Mouse (Mus musculus): ENCODE results near the gene Adam22. TPM values are rescaled to one million over a fixed set of nuclear protein-coding genes. Genes with fewer than 3 reads are reported as not detected.
"Not testable (repeated sequence)": the region's sequence is repeated elsewhere in the genome, so short reads cannot be mapped to it uniquely, and the experiment has no call there.

Gene Adam22
- polyA plus RNA-seq, 1 experiment from 2014 or later, result 7.7 TPM

GRCm38 (mm10) chr5:8223597-8224320 lies 144.2 kb downstream of the Adam22 start:
- Histone ChIP-seq H3K4me2 (ENCODE audit: low read length) (no peak overlapping the region), H3K27me3 (ENCODE audit: insufficient read depth, low read length) (no peaks in the 10 kb centered on the region), H3K27ac (no peak overlapping the region), H3K9me3 (replicated peaks; ENCODE audit: low read length) (no peaks in the 10 kb centered on the region), H3K36me3 (ENCODE audit: insufficient read depth, low read length) (no peaks in the 10 kb centered on the region), H3K9ac (ENCODE audit: low read depth, low read length) (no peak overlapping the region), H3K4me3 (replicated peaks; ENCODE audit: low read depth, low read length) (no peak overlapping the region), H3K4me1 (replicated peaks; ENCODE audit: insufficient read depth, low read length) (no peaks in the 10 kb centered on the region)
- TF ChIP-seq CTCF (IDR thresholded peaks at IDR 0.05; ENCODE audit: low read depth), result no peak
- no peak for ATAC-seq (replicated peaks; ENCODE audit: low FRiP score, low read depth)
- DNase-seq (ENCODE audit: low spot score), result no peak
- 73% methylated on average over 8 of the region's 8 CpGs for WGBS

GRCm38 (mm10) chr5:8221630-8222029 lies 146.3 kb downstream of the Adam22 start:
- Histone ChIP-seq H3K9ac (ENCODE audit: low read depth, low read length) (no peak overlapping the region), H3K4me3 (replicated peaks; ENCODE audit: low read depth, low read length) (no peak overlapping the region), H3K4me2 (ENCODE audit: low read length) (no peak overlapping the region), H3K27ac (no peak overlapping the region), H3K36me3 (ENCODE audit: insufficient read depth, low read length) (no peaks in the 10 kb centered on the region), H3K9me3 (replicated peaks; ENCODE audit: low read length) (no peaks in the 10 kb centered on the region), H3K4me1 (replicated peaks; ENCODE audit: insufficient read depth, low read length) (no peaks in the 10 kb centered on the region), H3K27me3 (ENCODE audit: insufficient read depth, low read length) (no peaks in the 10 kb centered on the region)
- ATAC-seq (replicated peaks; ENCODE audit: low FRiP score, low read depth), result no peak
- TF ChIP-seq CTCF (IDR thresholded peaks at IDR 0.05; ENCODE audit: low read depth), result no peak
- 80% methylated on average over 5 of the region's 5 CpGs for WGBS
- no peak for DNase-seq (ENCODE audit: low spot score)

- 68% methylated on average over 1 of the region's 1 CpGs for WGBS
- no peaks in the 10 kb centered on the region for H3K9me3 ChIP-seq (replicated peaks; ENCODE audit: low read length)
- H3K4me1 ChIP-seq (replicated peaks; ENCODE audit: insufficient read depth, low read length), result no peaks in the 10 kb centered on the region
- H3K27me3 ChIP-seq (ENCODE audit: insufficient read depth, low read length), result no peaks in the 10 kb centered on the region
- no peak overlapping the region for H3K4me3 ChIP-seq (replicated peaks; ENCODE audit: low read depth, low read length)
- no peaks in the 10 kb centered on the region for H3K36me3 ChIP-seq (ENCODE audit: insufficient read depth, low read length)
- no peak overlapping the region for H3K27ac ChIP-seq
- ATAC-seq (replicated peaks; ENCODE audit: low FRiP score, low read depth), result no peak
- H3K4me2 ChIP-seq (ENCODE audit: low read length), result no peak overlapping the region
- TF ChIP-seq CTCF (IDR thresholded peaks at IDR 0.05; ENCODE audit: low read depth), result no peak
- no peak overlapping the region for H3K9ac ChIP-seq (ENCODE audit: low read depth, low read length)
- no peak for DNase-seq (ENCODE audit: low spot score)
These were observed 152.1 kb downstream of the Adam22 start for GRCm38 (mm10) chr5:8215841-8216240.

GRCm38 (mm10) chr5:8184992-8185391 lies 183.0 kb downstream of the Adam22 start:
- H3K4me1 ChIP-seq (replicated peaks; ENCODE audit: insufficient read depth, low read length); H3K9me3 ChIP-seq (replicated peaks; ENCODE audit: low read length); H3K4me2 ChIP-seq (ENCODE audit: low read length); ATAC-seq (replicated peaks; ENCODE audit: low FRiP score, low read depth); H3K27ac ChIP-seq; DNase-seq (ENCODE audit: low spot score); H3K4me3 ChIP-seq (replicated peaks; ENCODE audit: low read depth, low read length); H3K36me3 ChIP-seq (ENCODE audit: insufficient read depth, low read length); H3K9ac ChIP-seq (ENCODE audit: low read depth, low read length); H3K27me3 ChIP-seq (ENCODE audit: insufficient read depth, low read length): not testable (repeated sequence)
- WGBS, result 65% methylated on average over 1 of the region's 1 CpGs

GRCm38 (mm10) chr5:8180646-8181045 lies 187.3 kb downstream of the Adam22 start:
- Histone ChIP-seq H3K4me1 (replicated peaks; ENCODE audit: insufficient read depth, low read length) (no peaks in the 10 kb centered on the region), H3K9ac (ENCODE audit: low read depth, low read length) (no peak overlapping the region), H3K27me3 (ENCODE audit: insufficient read depth, low read length) (no peaks in the 10 kb centered on the region), H3K4me2 (ENCODE audit: low read length) (no peak overlapping the region), H3K36me3 (ENCODE audit: insufficient read depth, low read length) (no peaks in the 10 kb centered on the region), H3K27ac (no peak overlapping the region), H3K4me3 (replicated peaks; ENCODE audit: low read depth, low read length) (no peak overlapping the region), H3K9me3 (replicated peaks; ENCODE audit: low read length) (no peaks in the 10 kb centered on the region)
- ATAC-seq (replicated peaks; ENCODE audit: low FRiP score, low read depth), result no peak
- 77% methylated on average over 1 of the region's 1 CpGs for WGBS
- no peak for TF ChIP-seq CTCF (IDR thresholded peaks at IDR 0.05; ENCODE audit: low read depth)
- DNase-seq (ENCODE audit: low spot score), result no peak

- Histone ChIP-seq H3K4me1 (replicated peaks; ENCODE audit: insufficient read depth, low read length) (no peaks in the 10 kb centered on the region), H3K27ac (no peak overlapping the region), H3K27me3 (ENCODE audit: insufficient read depth, low read length) (no peaks in the 10 kb centered on the region), H3K36me3 (ENCODE audit: insufficient read depth, low read length) (no peaks in the 10 kb centered on the region), H3K9me3 (replicated peaks; ENCODE audit: low read length) (no peaks in the 10 kb centered on the region), H3K4me3 (replicated peaks; ENCODE audit: low read depth, low read length) (no peak overlapping the region), H3K9ac (ENCODE audit: low read depth, low read length) (no peak overlapping the region), H3K4me2 (ENCODE audit: low read length) (no peak overlapping the region)
- ATAC-seq (replicated peaks; ENCODE audit: low FRiP score, low read depth), result no peak
- no peak for DNase-seq (ENCODE audit: low spot score)
- no peak for TF ChIP-seq CTCF (IDR thresholded peaks at IDR 0.05; ENCODE audit: low read depth)
- WGBS, result 92% methylated on average over 17 of the region's 17 CpGs
These were observed 189.8 kb downstream of the Adam22 start for GRCm38 (mm10) chr5:8178111-8178510.

GRCm38 (mm10) chr5:8164773-8165172 lies 203.2 kb downstream of the Adam22 start:
- no peak overlapping the region for H3K4me3 ChIP-seq (replicated peaks; ENCODE audit: low read depth, low read length)
- no peaks in the 10 kb centered on the region for H3K36me3 ChIP-seq (ENCODE audit: insufficient read depth, low read length)
- 47% methylated on average over 4 of the region's 4 CpGs for WGBS
- ATAC-seq (replicated peaks; ENCODE audit: low FRiP score, low read depth) (no peak), DNase-seq (ENCODE audit: low spot score) (peak; percentile 76)
- H3K9ac ChIP-seq (ENCODE audit: low read depth, low read length), result no peak overlapping the region
- H3K4me2 ChIP-seq (ENCODE audit: low read length), result no peak overlapping the region
- no peaks in the 10 kb centered on the region for H3K27me3 ChIP-seq (ENCODE audit: insufficient read depth, low read length)
- TF ChIP-seq CTCF (IDR thresholded peaks at IDR 0.05; ENCODE audit: low read depth), result peak; percentile 68
- H3K4me1 ChIP-seq (replicated peaks; ENCODE audit: insufficient read depth, low read length), result no peaks in the 10 kb centered on the region
- H3K9me3 ChIP-seq (replicated peaks; ENCODE audit: low read length), result no peaks in the 10 kb centered on the region
- no peak overlapping the region for H3K27ac ChIP-seq
